In genomic region chr11:66983422-66984164, GRCm38 (mm10) we compare ENCODE assay signal across 9 mouse cellular contexts. TPM values are rescaled to one million over a fixed set of nuclear protein-coding genes. Genes with fewer than 3 reads are reported as not detected.
DNase-seq lines count a peak whose midpoint lies in the region; ATAC-seq lines count a peak whose summit lies in the region.
"Had no signal": no experiment of that assay in that cellular context is flagged by ENCODE, and none has a peak within 500 bp of the region (broad histone marks: within the 10 kb centered on the region; RNA-seq: fewer than 3 reads in every experiment).

No protein-coding gene starts in this region.

- no peak for DNase-seq in heart, embryonic 10.5 days (ENCODE audit: low spot score)
- DNase-seq in heart, adult 9 months (ENCODE audit: low spot score in 2 of 2) = no peak
- no peak for DNase-seq in neural tube, embryonic 11.5 days (ENCODE audit: low spot score)
- DNase-seq in left cerebral cortex, adult 8-10 months (ENCODE audit: low spot score in 2 of 2) = no peak
- no peak for DNase-seq in testis, postnatal 10 days (ENCODE audit: low spot score)
- no peak for DNase-seq in adrenal gland, postnatal 14 days

- 33% methylated on average over 11 of the region's 11 CpGs for WGBS in heart, embryonic 10.5 days
- 64% methylated on average over 11 of the region's 11 CpGs for WGBS in forebrain, embryonic 15.5 days
- 40% methylated on average over 11 of the region's 11 CpGs for WGBS in limb, embryonic 15.5 days
- WGBS in neural tube, embryonic 11.5 days = 61% methylated on average over 11 of the region's 11 CpGs

- H3K4me2 ChIP-seq in forebrain, embryonic 15.5 days (replicated peaks) = no peak overlapping the region
- no peak overlapping the region for H3K4me2 ChIP-seq in limb, embryonic 15.5 days
- H3K4me2 ChIP-seq in neural tube, embryonic 11.5 days (ENCODE audit: low read depth) = no peak overlapping the region

- H3K27ac ChIP-seq in heart, embryonic 10.5 days = peak overlapping the region; percentile 80
- H3K27ac ChIP-seq in forebrain, embryonic 15.5 days (replicated peaks) = peak overlapping the region; percentile 89
- H3K27ac ChIP-seq in limb, embryonic 15.5 days = peak overlapping the region; percentile 66
- H3K27ac ChIP-seq in neural tube, embryonic 11.5 days (ENCODE audit: low read depth, low read length) = no peak overlapping the region; the same call in 1 of the 2 replicates

- no peaks in the 10 kb centered on the region for H3K36me3 ChIP-seq in heart, embryonic 10.5 days
- H3K36me3 ChIP-seq in forebrain, embryonic 15.5 days = no peaks in the 10 kb centered on the region
- H3K36me3 ChIP-seq in limb, embryonic 15.5 days = no peaks in the 10 kb centered on the region
- H3K36me3 ChIP-seq in neural tube, embryonic 11.5 days (ENCODE audit: control insufficient read depth, insufficient read depth, low read length) = no peaks in the 10 kb centered on the region

- peaks cover 26% of the 10 kb centered on the region for H3K4me1 ChIP-seq in heart, embryonic 10.5 days
- H3K4me1 ChIP-seq in forebrain, embryonic 15.5 days = peaks cover 16% of the 10 kb centered on the region
- peaks cover 13% of the 10 kb centered on the region for H3K4me1 ChIP-seq in limb, embryonic 15.5 days
- H3K4me1 ChIP-seq in neural tube, embryonic 11.5 days (ENCODE audit: control insufficient read depth, insufficient read depth, low read length) = peaks cover 3% of the 10 kb centered on the region; the same call in 1 of the 2 replicates

- no peak overlapping the region for H3K9ac ChIP-seq in forebrain, embryonic 15.5 days (replicated peaks)
- no peak overlapping the region for H3K9ac ChIP-seq in limb, embryonic 15.5 days
- H3K9ac ChIP-seq in neural tube, embryonic 11.5 days (ENCODE audit: low read length) = no peak overlapping the region

- no peaks in the 10 kb centered on the region; the same call in 1 of the 2 replicates for H3K27me3 ChIP-seq in heart, embryonic 10.5 days (ENCODE audit: insufficient read depth, poor library complexity, severe bottlenecking)
- no peaks in the 10 kb centered on the region for H3K27me3 ChIP-seq in forebrain, embryonic 15.5 days
- H3K27me3 ChIP-seq in limb, embryonic 15.5 days = no peaks in the 10 kb centered on the region
- H3K27me3 ChIP-seq in neural tube, embryonic 11.5 days (ENCODE audit: control insufficient read depth, insufficient read depth, low read length) = no peaks in the 10 kb centered on the region

- H3K9me3 ChIP-seq in heart, embryonic 10.5 days = no peaks in the 10 kb centered on the region
- no peaks in the 10 kb centered on the region for H3K9me3 ChIP-seq in forebrain, embryonic 15.5 days
- no peaks in the 10 kb centered on the region for H3K9me3 ChIP-seq in limb, embryonic 15.5 days
- H3K9me3 ChIP-seq in neural tube, embryonic 11.5 days (ENCODE audit: control insufficient read depth, low read length) = no peaks in the 10 kb centered on the region

- no peak overlapping the region for H3K4me3 ChIP-seq in heart, embryonic 10.5 days
- H3K4me3 ChIP-seq in forebrain, embryonic 15.5 days = no peak overlapping the region
- H3K4me3 ChIP-seq in limb, embryonic 15.5 days = no peak overlapping the region
- no peak overlapping the region for H3K4me3 ChIP-seq in neural tube, embryonic 11.5 days (ENCODE audit: low read depth, low read length)
- H3K4me3 ChIP-seq: erythroblast, embryonic 14.5 days had no signal

- no peak for ATAC-seq in forebrain, embryonic 15.5 days (replicated peaks)
- no peak for ATAC-seq in limb, embryonic 15.5 days (ENCODE audit: insufficient number of reproducible peaks, low FRiP score, low TSS enrichment, low read depth)
- ATAC-seq in neural tube, embryonic 11.5 days (ENCODE audit: insufficient read depth, low FRiP score, low TSS enrichment) = 0 out of 2 replicates have a peak, but pooled peaks have one; percentile 7

RNA-seq across cellular contexts. Expression of gene Tmem238l, which starts 27.2 kb away (rescaled TPM):
- polyA plus RNA-seq in heart, embryonic 10.5 days (2016; fragmentation: Nextera tagmentation; extraction: Ambion mirVana) = 0.28 TPM in 1 of 2 replicates, not detected in the other
- polyA plus RNA-seq in forebrain, embryonic 15.5 days (2015; fragmentation: Nextera tagmentation; extraction: Ambion mirVana) = not detected in 2 replicates
- 0.29 TPM in 1 of 2 replicates, not detected in the other for polyA plus RNA-seq in limb, embryonic 15.5 days (2015; fragmentation: Nextera tagmentation; extraction: Ambion mirVana)
- not detected in 2 replicates for polyA plus RNA-seq in neural tube, embryonic 11.5 days (2014; fragmentation: Nextera tagmentation; extraction: Ambion mirVana)
- not detected for total RNA-seq in left cerebral cortex, adult 8-10 months (2022)
- total RNA-seq in adrenal gland, postnatal 14 days (2021) = not detected in 2 replicates
- polyA plus RNA-seq: erythroblast, embryonic 14.5 days had no signal

RNA-seq across cellular contexts. Expression of gene Tmem220, which starts 41.4 kb away (rescaled TPM):
- 1.7 and 1.8 TPM in 2 replicates for polyA plus RNA-seq in heart, embryonic 10.5 days (2016; fragmentation: Nextera tagmentation; extraction: Ambion mirVana)
- 0.31 and 0.55 TPM in 2 replicates for polyA plus RNA-seq in forebrain, embryonic 15.5 days (2015; fragmentation: Nextera tagmentation; extraction: Ambion mirVana)
- 1.1 and 2.3 TPM in 2 replicates for polyA plus RNA-seq in limb, embryonic 15.5 days (2015; fragmentation: Nextera tagmentation; extraction: Ambion mirVana)
- 0.69 and 1.1 TPM in 2 replicates for polyA plus RNA-seq in neural tube, embryonic 11.5 days (2014; fragmentation: Nextera tagmentation; extraction: Ambion mirVana)
- total RNA-seq in left cerebral cortex, adult 8-10 months (2022) = 1 to 10 TPM in 3 of 4 experiments, under 1 TPM in 1; 0.67 to 1.2 (median 1.1) TPM
- 5.6 and 6.0 TPM in 2 replicates for total RNA-seq in adrenal gland, postnatal 14 days (2021)
- polyA plus RNA-seq: erythroblast, embryonic 14.5 days had no signal
